Mouse (Mus musculus) limb, embryonic 10.5 days (tissue): Measurements from ENCODE around the gene Sertad3. TPM values are rescaled to one million over a fixed set of nuclear protein-coding genes. Genes with fewer than 3 reads are reported as not detected.

Experiments used
- DNase-seq: peaks from one replicate; pipeline ENCODE4 v3.0.0-alpha.2; 2017; ENCODE audit warnings: low spot score
- H3K27ac ChIP-seq: fragments of 300-500 bp; sonication (generic); 2 replicates; pipeline ENCODE4 v1.5.1; 2016; ENCODE audit warnings: mild to moderate bottlenecking
- H3K27me3 ChIP-seq: fragments of 300-500 bp; sonication (generic); 2 replicates; pipeline ENCODE4 v1.6.1; 2016; ENCODE audit warnings: low read depth, mild to moderate bottlenecking; ENCODE audit not compliant: poor library complexity, severe bottlenecking
- H3K36me3 ChIP-seq: fragments of 300-500 bp; sonication (generic); 2 replicates; pipeline ENCODE4 v1.6.1; 2016; ENCODE audit warnings: mild to moderate bottlenecking, moderate library complexity
- H3K4me1 ChIP-seq: fragments of 300-500 bp; sonication (generic); 2 replicates; pipeline ENCODE4 v1.6.1; 2016
- H3K4me3 ChIP-seq: fragments of 300-500 bp; sonication (generic); 2 replicates; pipeline ENCODE4 v1.5.1; 2016; ENCODE audit warnings: mild to moderate bottlenecking, moderate library complexity
- H3K9me3 ChIP-seq: fragments of 300-500 bp; sonication (generic); replicated peaks from 2 replicates; pipeline ENCODE4 v1.6.1; 2016; ENCODE audit warnings: mild to moderate bottlenecking
- WGBS: fragments of 180-500 bp; shearing (Covaris S2); methylation state at CpG from one replicate; pipeline ENCODE4 v1.1.7; 2016; 5-methylcytosine and 5-hydroxymethylcytosine counted together
- polyA plus RNA-seq: library from polyadenylated mRNA; unstranded; fragments of >200 nt; fragmentation: Nextera tagmentation; extraction: Ambion mirVana; gene quantifications from 2 replicates; pipeline ENCODE4 v1.2.1, GENCODE M21; 2016

Gene Sertad3
- polyA plus RNA-seq, 1 experiment from 2014 or later, result 29.7 TPM

- Histone ChIP-seq H3K27me3 (no peaks in the 10 kb centered on the region), H3K4me1 (peaks cover 20% of the 10 kb centered on the region), H3K4me3 (peak overlapping the region; percentile 82), H3K27ac (peak overlapping the region; percentile 91), H3K36me3 (peaks cover 28% of the 10 kb centered on the region), H3K9me3 (no peaks in the 10 kb centered on the region)
- DNase-seq, result no peak
- WGBS, result under 1% methylated on average over 34 of the region's 34 CpGs
Observed at GRCm38 (mm10) chr7:27473835-27474489, 394 bp downstream of the Sertad3 start.

- Histone ChIP-seq H3K4me3 (peak overlapping the region; percentile 82), H3K36me3 (peaks cover 28% of the 10 kb centered on the region), H3K4me1 (peaks cover 20% of the 10 kb centered on the region), H3K27me3 (no peaks in the 10 kb centered on the region), H3K27ac (peak overlapping the region; percentile 91), H3K9me3 (no peaks in the 10 kb centered on the region)
- under 1% methylated on average over 23 of the region's 23 CpGs for WGBS
- DNase-seq, result peak; percentile 94
Observed at GRCm38 (mm10) chr7:27474490-27474954, 954 bp downstream of the Sertad3 start.

DNA sequence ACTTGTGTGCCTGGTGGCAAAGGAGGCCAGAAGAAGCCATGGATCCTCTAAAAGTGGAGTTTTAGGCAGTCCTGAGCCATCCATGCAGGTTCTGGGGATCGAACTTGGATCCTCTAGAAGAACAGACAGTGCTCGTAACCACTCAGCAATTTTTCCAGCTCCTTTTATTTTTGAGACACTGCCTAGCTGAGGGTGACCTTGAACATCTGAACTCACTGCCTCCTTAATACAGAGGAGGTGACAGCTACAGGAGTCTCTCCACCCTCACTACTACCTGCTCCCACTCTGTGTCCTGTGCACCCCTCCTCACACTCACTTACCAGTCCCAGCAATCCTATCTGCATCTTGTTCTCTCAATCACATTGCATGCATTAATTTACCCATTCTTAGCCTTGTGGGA is 2.0 kb downstream of the Sertad3 start:
- peaks cover 22% of the 10 kb centered on the region for H3K4me1 ChIP-seq
- DNase-seq, result no peak
- whole genome bisulfite sequencing, result 95% methylated on average over 2 of the region's 2 CpGs
- no peaks in the 10 kb centered on the region for H3K27me3 ChIP-seq
- peak overlapping the region; percentile 91; the same call in 1 of the 2 replicates for H3K27ac ChIP-seq
- H3K9me3 ChIP-seq, result no peaks in the 10 kb centered on the region
- H3K36me3 ChIP-seq, result peaks cover 28% of the 10 kb centered on the region
- H3K4me3 ChIP-seq, result 0 out of 2 replicates have a peak overlapping the region, but pooled peaks have one; percentile 82

- no peaks in the 10 kb centered on the region for H3K9me3 ChIP-seq
- WGBS, result 94% methylated on average over 14 of the region's 14 CpGs
- H3K4me3 ChIP-seq, result no peak overlapping the region
- peaks cover 28% of the 10 kb centered on the region for H3K36me3 ChIP-seq
- H3K27ac ChIP-seq, result no peak overlapping the region
- H3K27me3 ChIP-seq, result no peaks in the 10 kb centered on the region
- H3K4me1 ChIP-seq, result peaks cover 27% of the 10 kb centered on the region
- DNase-seq, result no peak
Observed at GRCm38 (mm10) chr7:27476098-27476635, 2.6 kb downstream of the Sertad3 start.

DNA sequence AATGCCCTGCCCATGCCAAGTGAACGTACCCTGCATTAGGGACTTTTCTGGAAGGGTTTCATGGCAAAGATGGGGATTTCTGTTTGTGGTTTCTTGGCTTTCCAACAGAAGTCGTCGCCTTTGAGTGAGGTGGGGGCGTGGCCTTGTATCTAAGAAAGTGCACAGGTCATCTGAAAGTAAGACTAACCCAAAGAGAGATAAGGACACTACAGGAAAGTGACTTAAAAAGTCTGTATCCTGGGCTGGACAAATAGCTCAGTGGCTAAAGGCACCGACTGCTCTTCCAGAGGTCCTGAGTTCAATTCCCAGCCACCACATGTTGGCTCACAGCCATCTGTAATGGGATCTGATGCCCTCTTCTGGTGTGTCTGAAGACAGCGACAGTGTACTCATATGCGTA is 5.0 kb downstream of the Sertad3 start:
- Histone ChIP-seq H3K9me3 (no peaks in the 10 kb centered on the region), H3K27me3 (no peaks in the 10 kb centered on the region), H3K27ac (no peak overlapping the region), H3K4me3 (no peak overlapping the region), H3K36me3 (peaks cover 28% of the 10 kb centered on the region), H3K4me1 (peaks cover 35% of the 10 kb centered on the region)
- 83% methylated on average over 7 of the region's 7 CpGs for WGBS
- DNase-seq, result no peak

GRCm38 (mm10) chr7:27479750-27480149 is 6.2 kb downstream of the Sertad3 start:
- no peaks in the 10 kb centered on the region for H3K27me3 ChIP-seq
- no peaks in the 10 kb centered on the region for H3K9me3 ChIP-seq
- 85% methylated on average over 1 of the region's 1 CpGs for WGBS
- peaks cover 35% of the 10 kb centered on the region for H3K4me1 ChIP-seq
- H3K27ac ChIP-seq, result no peak overlapping the region
- H3K4me3 ChIP-seq, result no peak overlapping the region
- H3K36me3 ChIP-seq, result peaks cover 28% of the 10 kb centered on the region
- no peak for DNase-seq

DNA sequence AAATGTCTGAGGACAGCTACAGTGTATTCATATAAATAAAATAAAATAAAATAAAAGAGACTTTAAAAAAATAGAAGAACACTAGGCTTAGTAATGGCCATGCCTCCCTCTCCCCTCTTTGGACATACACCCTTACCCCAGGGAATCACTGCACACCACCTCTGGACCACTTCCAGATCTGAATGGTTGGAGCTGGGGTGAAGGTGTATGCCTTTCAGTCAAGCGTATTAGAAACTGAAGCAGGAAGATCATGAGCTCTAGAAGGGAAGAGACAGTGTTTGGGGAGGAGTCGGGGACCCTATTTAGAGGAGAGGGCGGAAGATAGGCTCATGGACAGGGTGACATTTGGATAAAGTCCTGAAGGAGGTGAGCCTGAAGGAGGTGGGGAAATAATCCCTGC is 6.9 kb downstream of the Sertad3 start:
- peak overlapping the region; percentile 82 for H3K27ac ChIP-seq
- 72% methylated on average over 3 of the region's 3 CpGs for WGBS
- no peaks in the 10 kb centered on the region for H3K9me3 ChIP-seq
- H3K4me3 ChIP-seq, result 0 out of 2 replicates have a peak overlapping the region, but pooled peaks have one; percentile 47
- H3K27me3 ChIP-seq, result no peaks in the 10 kb centered on the region
- peaks cover 29% of the 10 kb centered on the region for H3K4me1 ChIP-seq
- DNase-seq, result no peak
- peaks cover 28% of the 10 kb centered on the region for H3K36me3 ChIP-seq

DNA sequence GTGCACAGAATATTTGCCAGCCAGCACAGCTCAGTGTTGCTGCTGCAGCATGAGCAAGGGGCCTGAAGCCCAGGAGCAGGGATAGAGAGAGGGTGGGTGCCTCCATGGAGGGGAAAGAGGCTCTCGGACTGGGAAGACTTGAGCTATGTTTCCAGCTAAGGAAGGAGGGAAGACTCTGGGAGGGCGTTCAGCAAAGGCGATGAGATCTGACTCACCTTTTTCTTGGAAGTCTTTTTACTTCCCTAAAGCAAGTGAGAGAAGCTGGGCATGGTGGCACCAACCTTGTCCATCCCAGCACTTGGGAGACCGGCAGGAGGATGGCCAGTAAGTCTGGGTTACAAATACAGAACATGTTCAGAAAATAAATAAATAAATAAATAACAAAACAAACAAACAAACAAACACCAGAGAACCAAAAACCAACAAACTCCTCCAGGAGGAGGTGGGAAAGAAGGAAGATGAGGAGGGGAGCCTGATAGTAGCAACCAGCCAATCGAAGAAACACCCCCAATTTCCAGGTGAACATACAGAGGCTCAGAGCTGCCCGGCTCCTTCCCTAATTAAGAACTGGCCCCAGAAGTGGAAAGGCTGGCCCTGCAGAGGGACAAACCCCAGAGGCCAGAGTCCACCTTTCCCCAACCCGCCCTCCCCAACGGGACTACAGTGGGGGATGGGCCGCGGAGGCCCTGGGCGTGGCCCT is 7.5 kb downstream of the Sertad3 start:
- Histone ChIP-seq H3K9me3 (no peaks in the 10 kb centered on the region), H3K4me1 (peaks cover 29% of the 10 kb centered on the region), H3K27me3 (no peaks in the 10 kb centered on the region), H3K27ac (peak overlapping the region; percentile 82), H3K4me3 (peak overlapping the region; percentile 47), H3K36me3 (peaks cover 24% of the 10 kb centered on the region)
- no peak for DNase-seq
- WGBS, result 12% methylated on average over 11 of the region's 11 CpGs

DNA sequence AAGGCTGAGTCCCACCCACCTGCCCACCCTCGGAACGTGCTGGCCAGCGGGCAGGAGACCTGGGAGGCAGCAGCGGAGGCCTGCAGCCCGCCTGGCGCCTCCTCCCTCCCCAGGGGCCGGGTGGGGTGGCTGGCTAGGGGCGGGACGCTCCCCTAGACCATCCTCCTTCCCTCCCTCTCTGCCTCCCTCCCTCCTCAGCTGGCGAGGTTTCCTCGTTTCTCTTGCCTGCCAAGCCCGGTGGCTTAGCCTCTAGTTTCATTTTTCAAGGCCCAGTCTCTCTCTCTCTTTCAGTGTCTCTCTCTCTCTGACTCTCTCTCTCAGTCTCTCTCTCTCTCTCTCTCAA is 8.0 kb downstream of the Sertad3 start:
- peaks cover 18% of the 10 kb centered on the region for H3K36me3 ChIP-seq
- 0% methylated on average over 11 of the region's 12 CpGs for WGBS
- peak; percentile 88 for DNase-seq
- peaks cover 31% of the 10 kb centered on the region for H3K4me1 ChIP-seq
- peak overlapping the region; percentile 82 for H3K27ac ChIP-seq
- H3K27me3 ChIP-seq, result no peaks in the 10 kb centered on the region
- H3K4me3 ChIP-seq, result peak overlapping the region; percentile 47
- no peaks in the 10 kb centered on the region for H3K9me3 ChIP-seq

DNA sequence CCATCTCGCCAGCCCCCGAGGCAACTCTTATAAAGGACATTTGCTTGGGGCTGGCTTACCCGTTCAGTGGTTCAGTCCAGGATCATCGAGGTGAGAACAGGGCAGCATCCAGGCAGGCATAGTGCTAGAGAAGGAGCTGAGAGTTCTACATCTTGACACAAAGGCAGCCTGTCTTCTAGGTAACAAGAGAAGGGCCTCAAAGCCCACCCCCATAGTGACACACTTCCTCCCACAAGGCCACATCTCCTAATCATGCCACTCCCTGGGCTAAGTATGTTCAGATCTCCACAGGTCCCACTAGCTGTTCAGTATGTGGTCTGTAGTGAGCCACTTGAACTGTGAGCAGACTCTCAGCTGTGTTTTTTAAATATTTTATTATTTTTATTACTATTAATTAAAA is 10.3 kb downstream of the Sertad3 start:
- DNase-seq, result no peak
- WGBS, result 83% methylated on average over 4 of the region's 4 CpGs
- peaks cover 37% of the 10 kb centered on the region for H3K4me1 ChIP-seq

GRCm38 (mm10) chr7:27486102-27486769 is 12.7 kb downstream of the Sertad3 start:
- Histone ChIP-seq H3K27ac (peak overlapping the region; percentile 98), H3K4me3 (peak overlapping the region; percentile 82), H3K9me3 (no peaks in the 10 kb centered on the region), H3K4me1 (peaks cover 52% of the 10 kb centered on the region), H3K27me3 (no peaks in the 10 kb centered on the region), H3K36me3 (peaks cover 9% of the 10 kb centered on the region)
- DNase-seq, result no peak
- 5% methylated on average over 13 of the region's 13 CpGs for WGBS

More for the DNA sequence above, 10.3 kb downstream of the Sertad3 start:
- no peaks in the 10 kb centered on the region for H3K36me3 ChIP-seq
- no peaks in the 10 kb centered on the region for H3K27me3 ChIP-seq
- H3K9me3 ChIP-seq, result no peaks in the 10 kb centered on the region
- no peak overlapping the region for H3K27ac ChIP-seq
- no peak overlapping the region for H3K4me3 ChIP-seq

DNA sequence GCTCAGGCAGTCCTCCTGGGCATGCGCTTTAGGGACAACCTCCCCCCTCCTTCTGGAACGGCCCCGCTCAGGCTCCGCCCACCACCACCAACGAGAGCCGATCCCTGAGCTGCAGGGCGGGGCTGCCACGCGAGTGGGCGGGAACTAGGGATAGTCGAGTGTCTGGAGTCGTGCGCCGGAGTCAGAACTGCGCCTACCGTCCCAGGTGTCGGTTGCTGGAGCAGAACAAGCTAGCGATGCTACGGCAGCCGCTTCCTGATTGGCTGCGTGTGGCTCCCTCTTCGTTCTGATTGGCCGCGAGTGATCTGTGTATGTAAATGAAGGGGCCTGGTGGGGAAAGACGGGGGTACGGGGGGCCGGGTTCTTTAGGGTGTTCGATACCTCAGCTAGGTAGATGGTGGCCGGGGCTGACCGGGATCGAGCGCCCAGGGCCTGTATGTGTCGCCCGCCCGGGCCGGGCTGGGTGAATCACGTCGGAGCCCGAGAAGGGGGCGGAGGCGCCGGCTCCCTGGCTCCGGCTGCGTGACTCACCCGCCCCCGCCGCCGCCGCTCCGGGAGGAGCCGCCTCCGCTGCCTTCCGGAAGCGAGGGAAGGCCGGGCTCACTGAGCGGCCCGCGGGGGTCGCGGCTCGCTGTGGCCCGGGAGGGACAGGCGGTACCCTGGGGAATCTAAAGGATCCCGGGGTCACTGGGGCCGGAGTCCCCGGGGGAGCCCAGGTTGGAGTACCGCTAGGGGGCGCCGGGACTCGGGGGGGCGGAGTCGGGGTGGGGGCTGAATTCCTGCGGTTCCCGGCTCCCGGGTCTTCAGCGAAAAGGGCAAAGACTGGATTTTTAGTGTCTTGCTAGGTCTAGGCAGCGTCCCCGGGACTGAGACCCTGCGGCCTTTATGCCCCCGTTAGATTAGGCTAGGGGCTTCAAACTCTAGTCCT is 13.5 kb downstream of the Sertad3 start, which contains the start of gene Sertad1:
TSS of gene Sertad1 (plus strand) at position 141 of the 928 bp plus-strand sequence.
- Histone ChIP-seq H3K36me3 (peaks cover 9% of the 10 kb centered on the region), H3K27me3 (no peaks in the 10 kb centered on the region), H3K27ac (peak within 1 kb of the TSS; percentile 98), H3K4me1 (peaks cover 49% of the 10 kb centered on the region), H3K9me3 (no peaks in the 10 kb centered on the region), H3K4me3 (peak within 1 kb of the TSS; percentile 82)
- DNase-seq, result peak; percentile 99
- under 1% methylated on average over 80 of the region's 80 CpGs for WGBS
